In genomic region chr2:26594461-26594933, GRCm38 (mm10) we compare ENCODE assay signal across 13 mouse cellular contexts. TPM values are rescaled to one million over a fixed set of nuclear protein-coding genes. Genes with fewer than 3 reads are reported as not detected.
DNase-seq lines count a peak whose midpoint lies in the region; ATAC-seq and TF ChIP-seq lines count a peak whose summit lies in the region.
"Had no signal": no experiment of that assay in that cellular context is flagged by ENCODE, and none has a peak within 500 bp of the region (broad histone marks: within the 10 kb centered on the region; RNA-seq: fewer than 3 reads in every experiment).

No protein-coding gene starts in this region.

- peaks cover 16% of the 10 kb centered on the region for H3K4me1 ChIP-seq in kidney, embryonic 16.5 days (ENCODE audit: insufficient read depth, low read length)
- no peaks in the 10 kb centered on the region for H3K4me1 ChIP-seq in MEL (ENCODE audit: control insufficient read depth in 1 of 2, insufficient read depth in 2 of 2, low read length in 2 of 2)
- peaks cover 5% of the 10 kb centered on the region for H3K4me1 ChIP-seq in intestine, embryonic 15.5 days (replicated peaks)
- no peaks in the 10 kb centered on the region for H3K4me1 ChIP-seq in cerebellum, adult 2 months (ENCODE audit: control insufficient read depth, insufficient read depth, low read length)

- H3K4me2 ChIP-seq in kidney, embryonic 16.5 days (replicated peaks; ENCODE audit: low read depth, low read length): no peak overlapping the region
- no peak overlapping the region for H3K4me2 ChIP-seq in intestine, embryonic 15.5 days (replicated peaks)

- H3K9me3 ChIP-seq in kidney, embryonic 16.5 days (ENCODE audit: low read length): no peaks in the 10 kb centered on the region
- H3K9me3 ChIP-seq in MEL (replicated peaks; ENCODE audit: insufficient read depth, low read length): no peaks in the 10 kb centered on the region
- no peaks in the 10 kb centered on the region for H3K9me3 ChIP-seq in intestine, embryonic 15.5 days

- H3K4me3 ChIP-seq in kidney, embryonic 16.5 days (ENCODE audit: low read length): no peak overlapping the region
- H3K4me3 ChIP-seq in MEL (ENCODE audit: control insufficient read depth in 1 of 2, insufficient read depth in 1 of 2, low read depth in 2 of 2, low read length in 2 of 2): no peak overlapping the region
- no peak overlapping the region for H3K4me3 ChIP-seq in intestine, embryonic 15.5 days (replicated peaks)
- no peak overlapping the region for H3K4me3 ChIP-seq in cerebellum, adult 2 months (replicated peaks; ENCODE audit: insufficient read depth, low read depth, low read length)

- H3K36me3 ChIP-seq in kidney, embryonic 16.5 days (ENCODE audit: insufficient read depth, low read length): peaks cover 23% of the 10 kb centered on the region
- no peaks in the 10 kb centered on the region for H3K36me3 ChIP-seq in MEL (ENCODE audit: control insufficient read depth in 1 of 2, insufficient read depth in 2 of 2, low read length in 2 of 2)
- peaks cover 13% of the 10 kb centered on the region for H3K36me3 ChIP-seq in intestine, embryonic 15.5 days

- no peak for DNase-seq in kidney, adult 11 months
- DNase-seq in MEL (ENCODE audit: low read depth, low spot score): no peak
- DNase-seq in naive thymus-derived CD4-positive, alpha-beta T cell, adult 2 months (ENCODE audit: low read depth): peak; percentile 26
- DNase-seq in cerebellum, adult 2 months: no peak
- DNase-seq: left cerebral cortex, postnatal 4 days; right cerebral cortex, postnatal 25 days had no signal

- peak overlapping the region; percentile 82 for H3K27ac ChIP-seq in kidney, embryonic 16.5 days (ENCODE audit: low read length)
- no peak overlapping the region for H3K27ac ChIP-seq in MEL (ENCODE audit: control insufficient read depth, low read depth, low read length)
- peak overlapping the region; percentile 67 for H3K27ac ChIP-seq in intestine, embryonic 15.5 days
- no peak overlapping the region for H3K27ac ChIP-seq in cerebellum, adult 2 months (ENCODE audit: insufficient read depth, low read length)

- TF ChIP-seq RAD21 in MEL (IDR thresholded peaks at IDR 0.05; ENCODE audit: low read depth, low read length): no peak

- WGBS in kidney, embryonic 16.5 days: 84% methylated on average over 7 of the region's 7 CpGs
- 77% methylated on average over 7 of the region's 7 CpGs for WGBS in intestine, embryonic 15.5 days
- 92% methylated on average over 7 of the region's 7 CpGs for WGBS in cerebellum, adult 2 months

- H3K79me2 ChIP-seq in MEL (ENCODE audit: control insufficient read depth, insufficient read depth, low read length, poor library complexity): no peaks in the 10 kb centered on the region

- no peak for TF ChIP-seq EP300 in MEL (IDR thresholded peaks at IDR 0.05; ENCODE audit: low read depth in 1 of 2, low read length in 2 of 2)

- H3K9ac ChIP-seq in kidney, embryonic 16.5 days (replicated peaks; ENCODE audit: low read length): no peak overlapping the region
- no peak overlapping the region for H3K9ac ChIP-seq in MEL (ENCODE audit: control insufficient read depth, low read depth, low read length, poor library complexity, severe bottlenecking)
- H3K9ac ChIP-seq in intestine, embryonic 15.5 days: peak overlapping the region; percentile 10; the same call in 1 of the 2 replicates

- peak; percentile 1 for ATAC-seq in kidney, embryonic 16.5 days (ENCODE audit: low FRiP score, low TSS enrichment)
- ATAC-seq in intestine, embryonic 15.5 days: no peak; the same call in 1 of the 2 replicates
- ATAC-seq in megakaryocyte, adult 5-6 weeks (ENCODE audit: poor library complexity, severe bottlenecking): no peak

- H3K27me3 ChIP-seq in kidney, embryonic 16.5 days (ENCODE audit: insufficient read depth, low read length): no peaks in the 10 kb centered on the region
- H3K27me3 ChIP-seq in MEL (ENCODE audit: control insufficient read depth in 1 of 2, insufficient read depth in 2 of 2, low read length in 2 of 2): no peaks in the 10 kb centered on the region
- H3K27me3 ChIP-seq in intestine, embryonic 15.5 days (replicated peaks): no peaks in the 10 kb centered on the region
- H3K27me3 ChIP-seq in cerebellum, adult 2 months (ENCODE audit: control insufficient read depth, insufficient read depth, low read length): no peaks in the 10 kb centered on the region

- no peak for TF ChIP-seq POLR2A in MEL (IDR thresholded peaks at IDR 0.05; ENCODE audit: control insufficient read depth in 1 of 2, insufficient read depth in 1 of 2, low read depth in 1 of 2, low read length in 2 of 2, poor library complexity in 1 of 2)
- TF ChIP-seq POLR2A in cerebellum, adult 2 months (IDR thresholded peaks at IDR 0.05; ENCODE audit: borderline replicate concordance, insufficient read depth, low read length): no peak

- no peak for TF ChIP-seq CTCF in MEL (IDR thresholded peaks at IDR 0.05 in 2 of 3, conservative IDR thresholded peaks at IDR 0.05 in 1 of 3; ENCODE audit: control insufficient read depth in 1 of 3, insufficient read depth in 1 of 3, low read depth in 2 of 3, low read length in 3 of 3, poor library complexity in 1 of 3, severe bottlenecking in 1 of 3)
- no peak for TF ChIP-seq CTCF in cerebellum, adult 2 months (IDR thresholded peaks at IDR 0.05; ENCODE audit: borderline replicate concordance, insufficient read depth, low read depth, low read length)

TF ChIP-seq in MEL, 35 proteins besides CTCF, POLR2A, EP300 and RAD21:
- no peak for TF ChIP-seq NELFE (IDR thresholded peaks at IDR 0.05; ENCODE audit: low read depth, low read length)
- TF ChIP-seq POLR2AphosphoS2 (IDR thresholded peaks at IDR 0.05; ENCODE audit: low read length): no peak
- TF ChIP-seq CHD1 (IDR thresholded peaks at IDR 0.05; ENCODE audit: low read depth, low read length): no peak
- TF ChIP-seq ZNF384 (IDR thresholded peaks at IDR 0.05; ENCODE audit: low read depth, low read length): peak; percentile 80

RNA-seq across cellular contexts. Expression of gene Gm20532, which starts 8.1 kb away (rescaled TPM):
- not detected in 2 replicates for polyA plus RNA-seq in kidney, embryonic 16.5 days (2015; fragmentation: Nextera tagmentation; extraction: Ambion mirVana)
- 0.15 TPM in 1 of 2 replicates, not detected in the other for total RNA-seq in MEL (2012; rRNA removed)
- polyA plus RNA-seq in MEL (2012; ENCODE audit: insufficient read depth in 1 of 2, insufficient read length in 2 of 2, low read depth in 1 of 2, low replicate concordance in 2 of 2, missing spikeins in 1 of 2): not detected
- not detected in 2 replicates for polyA plus RNA-seq in intestine, embryonic 15.5 days (2015; fragmentation: Nextera tagmentation; extraction: Ambion mirVana)
- 0.36 TPM in 1 of 2 replicates, not detected in the other for total RNA-seq in megakaryocyte, adult 5-6 weeks (2015)
- not detected in 2 replicates for total RNA-seq in megakaryocyte, adult 5-6 weeks (2017)
- polyA plus RNA-seq in cerebellum, adult 2 months (2012; rRNA removed): not detected in 2 replicates
- total RNA-seq: adrenal gland, postnatal 10 days; CH12.LX; heart, adult 8-10 months; left cerebral cortex, postnatal 4 days had no signal
- polyA plus RNA-seq: embryonic facial prominence, embryonic 11.5 days had no signal

RNA-seq across cellular contexts. Expression of gene Agpat2, which starts 9.7 kb away (rescaled TPM):
- 53.0 and 57.0 TPM in 2 replicates for polyA plus RNA-seq in kidney, embryonic 16.5 days (2015; fragmentation: Nextera tagmentation; extraction: Ambion mirVana)
- 21.0 and 22.3 TPM in 2 replicates for total RNA-seq in MEL (2012; rRNA removed)
- polyA plus RNA-seq in MEL (2012; ENCODE audit: insufficient read depth in 1 of 2, insufficient read length in 2 of 2, low read depth in 1 of 2, low replicate concordance in 2 of 2, missing spikeins in 1 of 2): 10 to 100 TPM in 1 of 2 experiments, not detected in 1; 42.4 TPM
- 79.9 and 90.3 TPM in 2 replicates for polyA plus RNA-seq in intestine, embryonic 15.5 days (2015; fragmentation: Nextera tagmentation; extraction: Ambion mirVana)
- total RNA-seq in megakaryocyte, adult 5-6 weeks (2015): 37.0 and 41.9 TPM in 2 replicates
- total RNA-seq in megakaryocyte, adult 5-6 weeks (2017): 38.1 and 43.6 TPM in 2 replicates
- 2.1 and 2.6 TPM in 2 replicates for polyA plus RNA-seq in cerebellum, adult 2 months (2012; rRNA removed)

RNA-seq across cellular contexts. Expression of gene Egfl7, which starts 14.7 kb away (rescaled TPM):
- 257 and 266 TPM in 2 replicates for polyA plus RNA-seq in kidney, embryonic 16.5 days (2015; fragmentation: Nextera tagmentation; extraction: Ambion mirVana)
- 73.9 and 95.4 TPM in 2 replicates for total RNA-seq in MEL (2012; rRNA removed)
- 100 to 1,000 TPM in 1 of 2 experiments, not detected in 1; 125 TPM for polyA plus RNA-seq in MEL (2012; ENCODE audit: insufficient read depth in 1 of 2, insufficient read length in 2 of 2, low read depth in 1 of 2, low replicate concordance in 2 of 2, missing spikeins in 1 of 2)
- polyA plus RNA-seq in intestine, embryonic 15.5 days (2015; fragmentation: Nextera tagmentation; extraction: Ambion mirVana): 113 and 124 TPM in 2 replicates
- 1.6 and 3.1 TPM in 2 replicates for total RNA-seq in megakaryocyte, adult 5-6 weeks (2015)
- 3.7 and 3.9 TPM in 2 replicates for total RNA-seq in megakaryocyte, adult 5-6 weeks (2017)
- polyA plus RNA-seq in cerebellum, adult 2 months (2012; rRNA removed): 87.1 and 93.0 TPM in 2 replicates

RNA-seq across cellular contexts. Expression of gene Fam69b, which starts 33.8 kb away (rescaled TPM):
- polyA plus RNA-seq in kidney, embryonic 16.5 days (2015; fragmentation: Nextera tagmentation; extraction: Ambion mirVana): 39.3 and 40.3 TPM in 2 replicates
- 0.33 and 0.42 TPM in 2 replicates for total RNA-seq in MEL (2012; rRNA removed)
- under 1 TPM in 1 of 2 experiments, not detected in 1; 0.67 TPM for polyA plus RNA-seq in MEL (2012; ENCODE audit: insufficient read depth in 1 of 2, insufficient read length in 2 of 2, low read depth in 1 of 2, low replicate concordance in 2 of 2, missing spikeins in 1 of 2)
- 31.1 and 32.6 TPM in 2 replicates for polyA plus RNA-seq in intestine, embryonic 15.5 days (2015; fragmentation: Nextera tagmentation; extraction: Ambion mirVana)
- total RNA-seq in megakaryocyte, adult 5-6 weeks (2015): 0.33 TPM in 1 of 2 replicates, not detected in the other
- 0.11 and 0.33 TPM in 2 replicates for total RNA-seq in megakaryocyte, adult 5-6 weeks (2017)
- polyA plus RNA-seq in cerebellum, adult 2 months (2012; rRNA removed): 147 and 155 TPM in 2 replicates

Comparison
In these comparisons a context has a peak if more than half of its experiments do, and no peak if none do; other contexts are left out.
1. H3K27ac ChIP-seq: peak in kidney, embryonic 16.5 days (single experiment) and intestine, embryonic 15.5 days (single experiment); none in MEL (single experiment) and cerebellum, adult 2 months (single experiment).